Mouse (Mus musculus) neural tube, embryonic 10.5 days (tissue): ENCODE measurements around the gene Wdr26.

Experiments
- DNase-seq: peaks from one replicate; pipeline ENCODE4 v3.0.0-alpha.2; 2017; ENCODE audit warnings: low spot score; ENCODE audit errors: extremely low spot score

The Wdr26 gene

GRCm38 (mm10) chr1:181168377-181168776 is 43.4 kb downstream of the Wdr26 start:
- no peak for DNase-seq

- DNase-seq = no peak
These were observed 44.0 kb downstream of the Wdr26 start for GRCm38 (mm10) chr1:181167816-181168215.

- no peak for DNase-seq
These were observed 60.3 kb downstream of the Wdr26 start for GRCm38 (mm10) chr1:181151541-181151940.

GRCm38 (mm10) chr1:181150827-181151534 is 60.8 kb downstream of the Wdr26 start:
- peak; percentile 89 for DNase-seq

GRCm38 (mm10) chr1:181150431-181150826 is 61.4 kb downstream of the Wdr26 start:
- no peak for DNase-seq

- no peak for DNase-seq
These were observed 62.3 kb downstream of the Wdr26 start for GRCm38 (mm10) chr1:181149373-181150017.

- no peak for DNase-seq
These were observed 63.3 kb downstream of the Wdr26 start for GRCm38 (mm10) chr1:181148540-181148939.

- no peak for DNase-seq
These were observed 65.6 kb downstream of the Wdr26 start for GRCm38 (mm10) chr1:181146187-181146586.

- no peak for DNase-seq
These were observed 66.8 kb downstream of the Wdr26 start for GRCm38 (mm10) chr1:181144966-181145365.

- peak; percentile 95 for DNase-seq
These were observed 67.6 kb downstream of the Wdr26 start, which contains the start of the genes Nvl and Cnih4 for GRCm38 (mm10) chr1:181143950-181144836. Gene Nvl, minus strand, starts transcription at chr1:181144204. Gene Cnih4, plus strand, starts transcription at chr1:181144693.

- no peak for DNase-seq
These were observed 68.2 kb downstream of the Wdr26 start for GRCm38 (mm10) chr1:181143609-181143949.

- no peak for DNase-seq
These were observed 73.1 kb downstream of the Wdr26 start for GRCm38 (mm10) chr1:181138730-181139129.

GRCm38 (mm10) chr1:181131915-181132314 is 79.9 kb downstream of the Wdr26 start:
- no peak for DNase-seq

GRCm38 (mm10) chr1:181126766-181127165 is 85.0 kb downstream of the Wdr26 start:
- no peak for DNase-seq

- no peak for DNase-seq
These were observed 85.9 kb downstream of the Wdr26 start for GRCm38 (mm10) chr1:181125916-181126315.

- DNase-seq = no peak
These were observed 87.7 kb downstream of the Wdr26 start for GRCm38 (mm10) chr1:181124145-181124544.
